Mouse (Mus musculus) testis, adult 2 months (tissue): ENCODE measurements around the gene Vmn1r80. TPM values are rescaled to one million over a fixed set of nuclear protein-coding genes. Genes with fewer than 3 reads are reported as not detected.
"Not testable (repeated sequence)": the region's sequence is repeated elsewhere in the genome, so short reads cannot be mapped to it uniquely, and the experiment has no call there.

ENCODE experiments used
- H3K27ac ChIP-seq: fragments of 200-500 bp; 2 replicates; pipeline ENCODE4 v1.5.1; 2012; ENCODE audit warnings: low read depth, low read length; ENCODE audit not compliant: control insufficient read depth, insufficient read depth
- H3K27me3 ChIP-seq: fragments of 200-500 bp; 2 replicates; pipeline ENCODE4 v1.6.1; 2012; ENCODE audit warnings: mild to moderate bottlenecking, low read length, moderate library complexity; ENCODE audit not compliant: control insufficient read depth, insufficient read depth
- H3K36me3 ChIP-seq: fragments of 200-500 bp; 2 replicates; pipeline ENCODE4 v1.6.1; 2012; ENCODE audit warnings: mild to moderate bottlenecking, low read length; ENCODE audit not compliant: control insufficient read depth, insufficient read depth
- H3K4me1 ChIP-seq: fragments of 200-500 bp; 2 replicates; pipeline ENCODE4 v1.6.1; 2012; ENCODE audit warnings: low read length; ENCODE audit not compliant: control insufficient read depth, insufficient read depth
- H3K4me3 ChIP-seq: fragments of 200-500 bp; 2 replicates; pipeline ENCODE4 v1.5.1; 2012; ENCODE audit warnings: low read depth, mild to moderate bottlenecking, low read length, moderate library complexity, mixed read lengths; ENCODE audit not compliant: control insufficient read depth
- CTCF ChIP-seq: fragments of 200-500 bp; IDR thresholded peaks from 2 replicates; pipeline ENCODE4 v1.5.1; 2012; ENCODE audit warnings: low read depth, mild to moderate bottlenecking, inconsistent platforms, low read length, moderate library complexity; ENCODE audit not compliant: control insufficient read depth, insufficient read depth, insufficient replicate concordance
- POLR2A ChIP-seq: fragments of 200-500 bp; IDR thresholded peaks from 2 replicates; pipeline ENCODE4 v1.6.1; 2012; ENCODE audit warnings: low read depth, mild to moderate bottlenecking, inconsistent platforms, low read length, moderate library complexity; ENCODE audit not compliant: control insufficient read depth
- polyA plus RNA-seq: library from polyadenylated mRNA; depleted of rRNA; stranded (reverse); fragments of >200 nt; gene quantifications from 2 replicates; pipeline ENCODE4 v1.2.3, GENCODE M21; 2012; rRNA removed

Gene Vmn1r80
- polyA plus RNA-seq, result not detected in 2 replicates

DNA sequence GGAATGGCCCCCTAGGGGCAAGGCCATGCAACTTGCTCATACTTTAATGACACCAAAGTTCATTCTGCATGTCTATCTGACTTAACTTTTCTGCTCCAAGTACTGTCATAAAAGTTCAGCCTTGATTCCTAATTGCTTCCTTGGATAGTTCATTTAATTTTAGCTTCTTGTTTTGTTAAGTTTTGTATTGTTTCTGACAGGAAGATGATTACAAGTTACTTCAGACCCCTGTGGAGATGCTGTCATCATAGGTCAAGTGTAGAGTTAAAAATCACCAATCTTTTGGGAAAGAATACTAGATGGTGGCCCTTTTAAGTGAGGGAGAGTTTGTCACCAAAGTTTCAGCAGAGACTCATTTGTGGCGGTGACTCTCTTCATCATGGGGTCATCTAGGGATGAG, at the start of gene Vmn1r80:
Gene Vmn1r80 (plus strand): TSS at position 301 of the 400 bp plus-strand sequence.
- Histone ChIP-seq H3K4me1 (no peaks in the 10 kb centered on the region), H3K27me3 (no peaks in the 10 kb centered on the region), H3K27ac (no peak within 1 kb of the TSS), H3K4me3 (no peak within 1 kb of the TSS), H3K36me3 (no peaks in the 10 kb centered on the region)
- TF ChIP-seq CTCF (no peak), POLR2A (no peak)

- Histone ChIP-seq H3K4me1 (no peaks in the 10 kb centered on the region), H3K27me3 (no peaks in the 10 kb centered on the region), H3K4me3 (no peak within 1 kb of the TSS), H3K36me3 (no peaks in the 10 kb centered on the region), H3K27ac (no peak within 1 kb of the TSS)
- TF ChIP-seq CTCF (no peak), POLR2A (no peak)
Measured at GRCm38 (mm10) chr7:12149957-12150356, 39.1 kb upstream of the Vmn1r80 start, which contains the start of gene Vmn1r78. Gene Vmn1r78 (plus strand): TSS chr7:12150257.

DNA sequence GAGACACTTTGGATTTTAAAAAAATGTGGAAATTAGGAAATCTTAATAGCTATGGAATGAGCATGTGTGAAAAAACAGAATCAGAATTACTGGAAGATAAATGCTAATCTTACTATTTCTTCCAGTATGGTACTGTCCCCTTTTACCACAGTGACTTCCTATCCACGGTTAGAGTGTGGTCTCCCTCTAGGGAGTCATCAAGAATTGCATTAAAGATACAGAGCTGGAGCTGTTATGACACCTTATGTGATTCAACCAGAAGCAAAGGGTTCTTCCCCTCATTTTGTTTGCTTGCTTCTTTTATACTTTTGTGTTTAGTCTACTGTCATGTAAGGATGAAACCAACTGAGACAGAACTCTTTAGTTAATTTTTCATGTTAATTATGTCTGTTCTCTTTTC, 32.6 kb upstream of the Vmn1r80 start:
- H3K4me1 ChIP-seq, H3K4me3 ChIP-seq, H3K27ac ChIP-seq, H3K27me3 ChIP-seq, H3K36me3 ChIP-seq: not testable (repeated sequence)

DNA sequence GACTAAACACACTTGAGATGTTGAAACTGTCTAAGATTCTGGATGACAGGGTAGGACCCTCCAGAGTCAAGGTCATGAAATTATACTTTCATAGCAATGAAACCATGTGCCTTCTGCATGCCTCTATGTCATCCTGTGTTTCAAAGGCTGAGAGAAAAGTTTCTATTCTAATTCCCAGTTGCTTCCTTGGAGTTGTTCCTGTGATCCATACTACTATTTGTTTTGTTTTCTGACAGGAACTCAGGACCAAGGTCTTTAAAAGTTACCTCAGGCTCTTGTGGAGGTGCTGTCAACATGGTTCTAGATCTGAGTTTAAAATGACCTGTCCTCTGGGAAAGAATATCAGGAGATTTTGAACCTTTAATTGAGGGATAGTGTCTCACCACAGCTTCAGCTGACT, 18.1 kb upstream of the Vmn1r80 start, which contains the start of gene Vmn1r79:
Gene Vmn1r79 (plus strand): TSS at position 301 of the 400 bp plus-strand sequence.
- not testable (repeated sequence) for H3K36me3 ChIP-seq, H3K4me3 ChIP-seq, H3K4me1 ChIP-seq, H3K27me3 ChIP-seq, H3K27ac ChIP-seq

DNA sequence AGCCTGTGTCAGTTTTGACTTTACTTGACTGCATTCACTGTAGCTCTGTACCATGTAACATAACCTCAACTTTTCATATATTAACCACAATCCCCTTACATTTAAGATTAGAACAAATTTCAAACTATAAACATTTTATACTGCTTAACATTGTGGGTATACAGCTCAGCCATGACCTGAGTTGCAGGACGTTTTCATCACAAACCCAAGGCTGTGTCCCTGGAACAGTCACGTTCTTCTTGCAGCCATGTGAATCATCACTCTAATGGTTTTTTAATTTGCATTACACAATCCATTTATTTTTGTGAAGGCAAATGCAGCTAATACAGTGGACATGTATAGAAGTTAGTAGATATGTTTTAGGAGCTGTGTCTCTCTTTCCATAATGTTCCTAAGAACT, 16.2 kb upstream of the Vmn1r80 start:
- H3K27me3 ChIP-seq, H3K27ac ChIP-seq, H3K4me3 ChIP-seq, H3K36me3 ChIP-seq, H3K4me1 ChIP-seq: not testable (repeated sequence)

GRCm38 (mm10) chr7:12204141-12204540, 15.1 kb downstream of the Vmn1r80 start:
- Histone ChIP-seq H3K27me3 (no peaks in the 10 kb centered on the region), H3K4me1 (no peaks in the 10 kb centered on the region), H3K27ac (no peak overlapping the region), H3K4me3 (no peak overlapping the region), H3K36me3 (no peaks in the 10 kb centered on the region)
- TF ChIP-seq CTCF (no peak), POLR2A (no peak)

Other genes starting within 250 kb of the Vmn1r80 start
- not detected in 2 replicates for gene Vmn1r77, start 152.5 kb upstream of the Vmn1r80 start, polyA plus RNA-seq
- not detected in 2 replicates for gene Vmn1r78, start 39.0 kb upstream of the Vmn1r80 start, polyA plus RNA-seq
- not detected in 2 replicates for gene Vmn1r79, start 18.0 kb upstream of the Vmn1r80 start, polyA plus RNA-seq
- not detected in 2 replicates for gene Vmn1r81, start 79.0 kb downstream of the Vmn1r80 start, polyA plus RNA-seq
- not detected in 2 replicates for gene Vmn1r82, start 111.1 kb downstream of the Vmn1r80 start, polyA plus RNA-seq
- gene Vmn1r83, start 140.2 kb downstream of the Vmn1r80 start, polyA plus RNA-seq, result not detected in 2 replicates
- gene Vmn1r84, start 180.0 kb downstream of the Vmn1r80 start, polyA plus RNA-seq, result not detected in 2 replicates
- 0.33 and 0.35 TPM in 2 replicates for gene Zfp551, start 233.5 kb downstream of the Vmn1r80 start, polyA plus RNA-seq